Mouse (Mus musculus) heart, adult 2 months (tissue): ENCODE data around the gene Lrrc49.

Experiments used
- CTCF ChIP-seq: fragments of 200-600 bp; IDR thresholded peaks from 2 replicates; pipeline ENCODE4 v1.8.1; 2022; ENCODE audit warnings: antibody characterized with exemption, mild to moderate bottlenecking, moderate library complexity
- EP300 ChIP-seq: fragments of 200-500 bp; IDR thresholded peaks from 2 replicates; pipeline ENCODE4 v1.6.1; 2011; ENCODE audit warnings: low read depth, low read length, control low read depth; ENCODE audit not compliant: insufficient read depth
- POLR2A ChIP-seq: fragments of 200-500 bp; IDR thresholded peaks from 2 replicates; pipeline ENCODE4 v1.6.1; 2011; ENCODE audit warnings: mild to moderate bottlenecking, low read depth, low read length, control low read depth; ENCODE audit not compliant: insufficient read depth

DNA sequence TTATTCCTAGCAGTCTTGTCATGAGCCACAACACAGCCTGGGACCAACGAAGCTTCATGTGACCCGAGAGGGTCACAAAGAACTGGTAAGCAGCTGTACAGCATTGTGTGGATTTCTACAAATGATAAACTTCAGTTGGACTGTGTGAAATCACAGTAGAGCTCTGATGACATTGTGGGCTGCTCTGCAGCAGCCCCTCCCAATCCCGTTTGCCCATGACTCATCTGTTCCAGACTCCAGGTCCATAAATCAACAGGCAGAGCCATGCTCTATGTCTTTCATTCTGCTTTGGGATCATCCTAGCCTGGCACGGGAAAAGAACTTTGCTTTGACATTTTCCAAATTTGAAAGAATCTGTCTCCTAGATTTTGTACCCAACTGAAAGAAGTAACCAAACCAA is 4.7 kb upstream of the Lrrc49 start:
- TF ChIP-seq POLR2A (no peak), CTCF (no peak), EP300 (no peak)
